Mouse (Mus musculus) stomach, embryonic 14.5 days (tissue): ENCODE data around the gene Vmn2r-ps159. TPM values are rescaled to one million over a fixed set of nuclear protein-coding genes. Genes with fewer than 3 reads are reported as not detected.
"Not testable (repeated sequence)": the region's sequence is repeated elsewhere in the genome, so short reads cannot be mapped to it uniquely, and the experiment has no call there.

Experiments
- ATAC-seq: fragments of 200-750 bp; cut with Nextera tagmentation; 2 replicates; pipeline ENCODE4 v1.8.0; 2017; ENCODE audit warnings: low read depth, moderate TSS enrichment; ENCODE audit not compliant: insufficient number of reproducible peaks, insufficient read depth, low FRiP score
- H3K27ac ChIP-seq: fragments of 300-500 bp; sonication (generic); 2 replicates; pipeline ENCODE4 v1.5.1; 2014; ENCODE audit warnings: mild to moderate bottlenecking, low read length, moderate library complexity, mixed read lengths
- H3K27me3 ChIP-seq: fragments of 300-500 bp; sonication (generic); 2 replicates; pipeline ENCODE4 v1.6.1; 2014; ENCODE audit warnings: low read length, control low read depth, mixed read lengths; ENCODE audit not compliant: control insufficient read depth, insufficient read depth
- H3K36me3 ChIP-seq: fragments of 300-500 bp; sonication (generic); 2 replicates; pipeline ENCODE4 v1.6.1; 2014; ENCODE audit warnings: mild to moderate bottlenecking, control low read depth, low read length, moderate library complexity, mixed read lengths; ENCODE audit not compliant: control insufficient read depth, insufficient read depth
- H3K4me1 ChIP-seq: fragments of 300-500 bp; sonication (generic); 2 replicates; pipeline ENCODE4 v1.6.1; 2014; ENCODE audit warnings: low read length, control low read depth, mixed read lengths; ENCODE audit not compliant: control insufficient read depth, insufficient read depth
- H3K4me2 ChIP-seq: fragments of 300-500 bp; sonication (generic); replicated peaks from 2 replicates; pipeline ENCODE4 v1.6.1; 2014; ENCODE audit warnings: low read depth, low read length, control low read depth
- H3K4me3 ChIP-seq: fragments of 300-500 bp; sonication (generic); 2 replicates; pipeline ENCODE4 v1.5.1; 2014; ENCODE audit warnings: low read depth, low read length, control low read depth
- H3K9ac ChIP-seq: fragments of 300-500 bp; sonication (generic); replicated peaks from 2 replicates; pipeline ENCODE4 v1.6.1; 2014; ENCODE audit warnings: low read depth, mild to moderate bottlenecking, control low read depth, low read length, moderate library complexity, mixed read lengths
- H3K9me3 ChIP-seq: fragments of 300-500 bp; sonication (generic); 2 replicates; pipeline ENCODE4 v1.6.1; 2016; ENCODE audit warnings: low read depth, low read length, control low read depth; ENCODE audit not compliant: control insufficient read depth
- WGBS: fragments of 180-500 bp; shearing (Covaris S2); extraction: QIAGEN DNeasy Blood & Tissue Kit; methylation state at CpG from one replicate; pipeline ENCODE4 v1.1.7; 2014; 5-methylcytosine and 5-hydroxymethylcytosine counted together
- polyA plus RNA-seq: library from polyadenylated mRNA; unstranded; fragments of >200 nt; fragmentation: Nextera tagmentation; extraction: Ambion mirVana; gene quantifications from 2 replicates; pipeline ENCODE4 v1.2.1, GENCODE M21; 2014

Gene Vmn2r-ps159
- polyA plus RNA-seq = not detected in 2 replicates

- not testable (repeated sequence) for H3K4me1 ChIP-seq, H3K36me3 ChIP-seq, H3K27ac ChIP-seq, H3K9ac ChIP-seq, H3K4me3 ChIP-seq, H3K27me3 ChIP-seq, ATAC-seq, H3K4me2 ChIP-seq, H3K9me3 ChIP-seq
- WGBS = 76% methylated on average over 3 of the region's 3 CpGs
Measured at GRCm38 (mm10) chr4:156330803-156331202, at the start of gene Vmn2r-ps159. Gene Vmn2r-ps159 (plus strand): TSS chr4:156331103.

GRCm38 (mm10) chr4:156341601-156342504 lies 10.9 kb downstream of the Vmn2r-ps159 start:
- 0 out of 2 replicates have a peak, but pooled peaks have one; percentile 25 for ATAC-seq
- H3K4me3 ChIP-seq, H3K4me1 ChIP-seq, H3K36me3 ChIP-seq, H3K9ac ChIP-seq, H3K27ac ChIP-seq, H3K4me2 ChIP-seq, H3K27me3 ChIP-seq: not testable (repeated sequence)
- 78% methylated on average over 4 of the region's 4 CpGs for WGBS
- H3K9me3 ChIP-seq = peaks cover 13% of the 10 kb centered on the region; the same call in 1 of the 2 replicates

- Histone ChIP-seq H3K27ac (no peak overlapping the region), H3K4me1 (no peaks in the 10 kb centered on the region), H3K9me3 (peaks cover 13% of the 10 kb centered on the region; the same call in 1 of the 2 replicates), H3K36me3 (no peaks in the 10 kb centered on the region), H3K27me3 (no peaks in the 10 kb centered on the region), H3K4me3 (no peak overlapping the region), H3K9ac (no peak overlapping the region), H3K4me2 (no peak overlapping the region)
- WGBS = 91% methylated on average over 2 of the region's 2 CpGs
- peak; percentile 84 for ATAC-seq
Measured at GRCm38 (mm10) chr4:156342569-156343325, 11.8 kb downstream of the Vmn2r-ps159 start.

DNA sequence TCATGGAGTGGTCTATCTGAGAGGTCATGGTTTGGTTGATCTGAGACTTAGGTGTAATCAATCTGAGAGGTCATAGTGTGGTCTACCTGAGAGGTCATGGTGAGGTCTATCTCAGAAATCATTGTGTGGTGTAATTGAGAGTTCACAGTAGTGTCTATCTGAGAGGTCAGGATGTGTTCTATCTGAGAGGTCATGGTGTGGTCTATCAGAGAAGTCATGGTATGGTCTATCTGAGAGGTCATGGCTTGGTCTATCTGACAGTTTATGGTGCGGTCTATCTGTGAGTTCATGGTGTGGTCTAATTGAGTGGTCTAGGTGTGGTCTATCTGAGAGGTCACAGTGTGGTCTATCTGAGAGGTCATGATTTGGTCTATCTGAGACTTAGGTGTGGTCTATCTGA lies 12.4 kb downstream of the Vmn2r-ps159 start:
- peak; percentile 71 for ATAC-seq
- no peak overlapping the region for H3K4me2 ChIP-seq
- H3K9me3 ChIP-seq = peaks cover 13% of the 10 kb centered on the region; the same call in 1 of the 2 replicates
- H3K4me3 ChIP-seq = no peak overlapping the region
- no peaks in the 10 kb centered on the region for H3K36me3 ChIP-seq
- H3K4me1 ChIP-seq = no peaks in the 10 kb centered on the region
- H3K27ac ChIP-seq = no peak overlapping the region
- WGBS = 96% methylated on average over 1 of the region's 1 CpGs
- no peaks in the 10 kb centered on the region for H3K27me3 ChIP-seq
- no peak overlapping the region for H3K9ac ChIP-seq

DNA sequence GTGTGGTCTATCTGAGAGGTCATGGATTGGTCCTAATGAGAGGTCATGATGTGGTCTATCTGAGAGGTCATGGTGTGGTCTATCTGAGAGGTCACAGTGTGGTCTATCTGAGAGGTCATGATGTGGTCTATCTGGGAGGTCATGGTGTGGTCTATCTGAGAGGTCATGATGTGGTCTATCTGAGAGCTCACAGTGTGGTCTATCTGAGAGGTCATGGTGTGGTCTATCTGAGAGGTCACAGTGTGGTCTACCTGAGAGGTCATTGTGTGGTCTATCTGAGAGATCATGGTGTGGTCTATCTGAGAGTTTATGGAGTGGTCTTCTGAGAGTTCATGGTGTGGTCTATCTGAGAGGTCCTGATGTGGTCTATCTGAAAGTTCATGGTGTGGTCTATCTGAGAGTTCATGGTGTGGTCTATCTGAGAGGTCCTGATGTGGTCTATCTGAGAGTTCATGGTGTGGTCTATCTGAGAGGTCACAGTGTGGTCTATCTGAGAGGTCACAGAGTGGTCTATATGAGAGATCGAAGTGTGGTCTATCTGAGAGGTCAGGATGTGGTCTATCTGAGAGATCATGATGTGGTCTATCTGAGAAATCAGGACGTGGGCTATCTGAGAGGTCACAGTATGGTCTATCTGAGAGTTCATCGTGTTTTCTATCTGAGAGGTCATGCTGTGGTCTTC lies 26.0 kb downstream of the Vmn2r-ps159 start:
- not testable (repeated sequence) for H3K4me1 ChIP-seq, H3K4me2 ChIP-seq, H3K9ac ChIP-seq, H3K27me3 ChIP-seq, H3K9me3 ChIP-seq, H3K27ac ChIP-seq, H3K36me3 ChIP-seq, H3K4me3 ChIP-seq
- 72% methylated on average over 3 of the region's 3 CpGs for WGBS
- ATAC-seq = peak; percentile 85

Other genes with a start within 250 kb of the Vmn2r-ps159 start
- 35.9 and 38.4 TPM in 2 replicates for gene 9430015G10Rik, start 221.1 kb upstream of the Vmn2r-ps159 start, polyA plus RNA-seq
- 0.19 and 0.45 TPM in 2 replicates for gene Rnf223, start 200.6 kb upstream of the Vmn2r-ps159 start, polyA plus RNA-seq
- 83.0 and 84.1 TPM in 2 replicates for gene Agrn, start 133.6 kb upstream of the Vmn2r-ps159 start, polyA plus RNA-seq
- 0.48 and 1.3 TPM in 2 replicates for gene Isg15, start 130.3 kb upstream of the Vmn2r-ps159 start, polyA plus RNA-seq
- 0.41 and 0.82 TPM in 2 replicates for gene AW011738, start 127.8 kb upstream of the Vmn2r-ps159 start, polyA plus RNA-seq
- 0.55 and 1.3 TPM in 2 replicates for gene Perm1, start 115.2 kb upstream of the Vmn2r-ps159 start, polyA plus RNA-seq
- gene Plekhn1, start 96.2 kb upstream of the Vmn2r-ps159 start, polyA plus RNA-seq = 21.2 and 22.8 TPM in 2 replicates
- 75.6 and 79.8 TPM in 2 replicates for gene Noc2l, start 95.1 kb upstream of the Vmn2r-ps159 start, polyA plus RNA-seq
- gene Samd11, start 75.4 kb upstream of the Vmn2r-ps159 start, polyA plus RNA-seq = 0.28 TPM in 1 of 2 replicates, not detected in the other